Mouse (Mus musculus) thymus, postnatal 36 days (tissue): ENCODE results near the gene Taf13.

Experiments used
- DNase-seq, 2 experiments: peaks; one replicate each; pipeline ENCODE4 v3.0.0; 2022; ENCODE audit warnings: mixed read lengths in 2 of 2

Taf13 gene

DNA sequence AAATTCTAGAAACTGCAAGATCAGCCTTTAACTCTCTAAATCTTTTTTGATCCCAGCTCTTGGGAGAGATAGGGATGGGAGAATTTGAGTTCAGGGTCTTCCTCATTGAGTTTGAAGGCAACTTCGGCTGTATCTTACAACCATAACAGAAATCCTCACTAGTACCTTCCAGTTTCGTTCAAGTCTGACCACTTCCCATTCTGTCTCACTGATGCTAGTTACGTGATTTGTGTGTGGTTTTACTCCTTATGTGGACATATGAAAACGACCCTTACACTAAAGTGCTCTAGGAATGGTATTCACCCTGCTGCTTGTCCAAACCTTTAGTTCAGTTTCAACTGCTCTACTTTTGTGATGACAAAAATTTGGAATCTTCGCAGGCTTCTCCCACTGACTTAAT lies 2.5 kb downstream of the Taf13 start:
- no peak for DNase-seq

DNA sequence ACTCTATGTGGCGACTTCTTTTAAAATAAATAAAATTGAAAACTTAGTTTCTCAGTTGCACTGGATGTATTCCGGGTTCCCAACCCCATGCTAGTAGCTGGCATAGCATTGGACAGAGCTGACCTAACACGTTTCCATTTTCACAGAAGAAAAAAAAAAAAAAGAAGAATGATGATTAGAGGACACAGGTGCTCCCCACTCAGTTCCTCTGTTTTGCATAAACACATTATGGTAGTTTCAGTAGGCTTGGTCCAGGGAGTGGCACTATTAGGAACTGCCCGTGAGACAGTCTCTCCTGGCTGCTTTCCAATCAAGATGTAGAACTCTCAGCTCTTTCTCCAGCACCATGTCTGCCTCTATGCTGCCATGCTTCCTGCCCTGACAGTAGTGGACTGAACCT lies 13.1 kb downstream of the Taf13 start:
- no peak for DNase-seq

DNA sequence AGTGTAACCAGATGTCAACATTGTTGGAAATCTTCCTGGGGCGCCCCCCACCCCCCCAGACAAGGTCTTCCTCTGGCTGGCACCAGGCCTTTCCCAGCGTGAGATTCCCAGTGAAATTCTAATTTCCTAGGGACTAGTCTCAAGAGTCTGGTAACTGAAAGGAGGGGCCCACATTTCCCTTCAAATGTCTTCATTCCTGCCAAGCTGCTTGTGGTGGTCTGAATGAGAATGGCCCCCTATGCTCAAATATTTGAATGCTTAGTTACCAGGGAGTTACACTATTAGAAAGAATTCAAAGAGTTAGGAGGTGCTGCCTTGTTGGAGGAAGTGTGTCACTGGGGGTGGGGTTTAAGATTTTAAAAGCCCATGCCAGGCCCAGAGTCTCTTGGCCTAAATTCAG lies 16.9 kb downstream of the Taf13 start:
- DNase-seq = no peak

DNA sequence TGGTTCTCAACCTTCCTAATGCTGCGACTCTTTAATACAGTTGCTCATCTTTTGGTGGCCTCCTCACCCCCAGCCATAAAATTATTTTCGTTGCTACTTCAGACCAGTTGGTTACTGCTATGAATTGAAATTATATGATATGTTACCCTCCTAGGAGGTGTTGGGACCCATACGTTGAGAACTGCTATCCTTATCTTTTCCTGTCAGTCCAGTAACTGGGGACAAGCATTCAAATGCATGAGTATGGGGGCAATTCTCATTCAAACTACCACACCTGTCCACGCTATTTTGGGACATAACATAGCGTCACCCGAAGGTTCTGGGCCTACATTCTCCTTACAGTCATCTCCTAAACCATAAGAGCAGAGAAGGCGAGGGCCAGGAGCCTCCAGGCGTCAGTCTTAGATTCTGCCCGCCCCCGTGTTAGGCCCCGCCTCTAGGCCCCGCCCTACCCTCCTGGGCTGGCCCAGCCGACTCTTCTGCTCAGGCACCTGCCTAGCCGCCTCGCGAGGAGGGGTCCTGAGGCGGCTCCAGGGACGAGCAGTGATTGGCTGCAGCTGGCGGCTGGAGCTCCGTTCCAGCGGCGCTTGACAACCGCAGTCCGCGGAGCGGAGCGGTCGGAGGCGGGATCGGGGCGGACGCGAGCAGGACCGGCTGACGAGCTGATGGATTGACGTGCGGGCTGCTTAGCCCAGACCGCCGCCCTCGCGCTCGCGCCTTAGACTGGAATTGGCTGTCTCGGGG lies 19.5 kb downstream of the Taf13 start, which contains the start of gene Wdr47:
Gene Wdr47, plus strand, starts transcription at position 494 of the 744 bp plus-strand sequence.
- DNase-seq = peak; percentile 97 to 98

DNA sequence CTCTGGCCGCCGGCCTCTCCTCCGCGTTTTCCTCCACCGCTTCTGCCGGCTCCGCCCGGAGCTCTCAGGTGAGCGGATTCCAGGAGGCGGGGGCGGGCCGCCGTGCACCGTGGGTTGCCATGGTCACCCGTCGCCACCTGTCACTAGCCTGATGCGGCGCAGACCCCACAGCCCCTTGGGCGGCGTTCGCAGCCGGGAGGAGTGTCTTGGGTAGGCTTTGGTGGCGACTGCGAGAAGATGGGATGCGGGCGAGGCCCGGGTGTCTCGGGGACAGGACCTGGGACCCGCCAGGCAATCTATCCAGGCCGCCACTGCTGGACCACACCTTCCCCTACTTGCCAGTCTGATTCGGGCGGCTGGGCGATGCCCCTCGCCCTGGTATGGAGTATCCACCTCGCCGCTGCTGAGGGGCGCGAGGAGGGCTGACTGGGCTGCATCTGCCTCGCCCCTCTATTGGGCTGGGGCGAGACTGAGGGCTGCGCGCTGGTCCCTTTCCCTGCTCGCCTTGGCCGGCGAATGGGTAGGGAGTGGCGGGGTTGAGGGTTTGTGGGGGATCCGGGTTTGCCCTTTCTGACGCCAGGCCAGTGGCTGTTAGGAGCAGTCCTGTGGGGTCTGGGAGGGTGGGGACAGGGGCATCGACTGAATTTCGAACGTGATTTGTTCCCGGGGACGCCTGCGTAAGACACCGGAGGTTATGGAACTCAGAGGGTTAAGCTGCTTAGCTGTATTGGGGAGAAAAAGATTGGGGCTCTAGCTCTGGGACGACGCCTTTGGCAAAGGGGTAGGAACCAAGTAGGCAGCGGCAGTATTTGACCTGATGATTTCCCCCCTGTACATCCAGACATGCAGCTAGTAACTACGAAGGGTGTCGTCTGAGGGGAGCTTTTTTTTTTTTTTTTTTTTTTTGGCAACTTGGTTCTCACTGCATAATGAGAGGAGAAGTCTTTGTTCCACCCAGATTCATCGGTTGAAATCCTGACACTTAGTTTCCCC lies 20.3 kb downstream of the Taf13 start:
- no peak for DNase-seq

DNA sequence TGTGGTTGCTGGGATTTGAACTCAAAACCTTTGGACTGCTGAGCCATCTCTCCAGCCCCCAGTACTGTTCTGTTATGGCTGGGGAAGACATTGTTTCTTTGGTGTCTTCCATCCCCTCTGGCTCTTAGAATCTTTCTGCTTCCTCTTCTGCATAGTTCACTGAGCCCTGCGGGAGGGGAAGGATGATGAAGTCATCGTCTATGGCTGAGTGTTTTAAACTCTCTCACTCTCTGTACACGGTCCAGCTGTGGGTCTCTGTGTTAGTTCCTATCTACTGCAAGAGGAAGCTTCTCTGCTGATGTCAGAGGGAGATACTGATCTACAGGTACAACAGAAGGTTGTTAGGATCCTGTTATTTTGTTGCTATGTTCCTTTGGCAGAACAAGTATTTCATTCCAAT lies 37.4 kb downstream of the Taf13 start:
- no peak for DNase-seq
